Mouse (Mus musculus): Measurements from ENCODE around the gene 4931428F04Rik.

4931428F04Rik gene

DNA sequence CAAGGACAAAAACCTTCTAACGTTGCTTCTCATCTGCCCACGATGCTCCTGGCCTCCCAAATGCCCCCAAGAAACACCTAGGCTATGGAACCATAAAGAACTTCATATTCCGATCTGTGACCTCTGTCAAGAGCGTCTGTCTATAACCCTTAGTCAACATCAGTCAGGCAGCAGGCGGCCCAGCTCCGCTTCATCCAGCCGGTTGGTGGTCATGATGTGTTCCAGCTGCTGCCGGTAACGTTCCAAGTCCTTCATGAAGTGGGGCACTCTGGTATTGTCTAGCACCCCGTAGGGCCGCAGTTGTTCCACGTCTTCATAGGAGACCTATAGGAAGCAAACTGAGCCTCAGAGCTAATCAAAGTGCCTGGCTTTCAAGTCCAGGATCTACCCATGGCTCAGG is 7.8 kb downstream of the 4931428F04Rik start:
- TF ChIP-seq GATA4 (IDR thresholded peaks at IDR 0.05; ENCODE audit: insufficient replicate concordance, low read length): no peak

GRCm38 (mm10) chr8:105280567-105280966 is 9.1 kb downstream of the 4931428F04Rik start:
- TF ChIP-seq GATA4 (IDR thresholded peaks at IDR 0.05; ENCODE audit: insufficient replicate concordance, low read length): no peak

DNA sequence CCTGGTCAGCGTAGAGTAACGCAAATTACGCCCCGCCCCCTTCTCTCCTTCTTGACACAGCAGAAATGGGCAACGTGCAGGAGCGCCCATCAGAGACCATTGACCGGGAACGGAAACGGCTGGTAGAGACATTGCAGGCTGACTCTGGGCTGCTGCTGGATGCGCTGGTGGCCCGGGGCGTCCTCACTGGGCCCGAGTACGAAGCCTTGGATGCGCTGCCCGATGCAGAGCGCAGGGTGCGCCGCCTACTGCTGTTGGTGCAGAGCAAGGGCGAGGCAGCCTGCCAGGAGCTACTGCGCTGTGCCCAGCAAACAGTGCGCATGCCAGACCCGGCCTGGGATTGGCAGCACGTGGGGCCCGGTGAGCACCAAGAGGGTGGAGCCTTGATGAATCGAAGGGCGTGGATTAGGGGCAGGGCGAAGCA is 10.7 kb downstream of the 4931428F04Rik start:
- no peak for TF ChIP-seq GATA4 (IDR thresholded peaks at IDR 0.05; ENCODE audit: insufficient replicate concordance, low read length)

DNA sequence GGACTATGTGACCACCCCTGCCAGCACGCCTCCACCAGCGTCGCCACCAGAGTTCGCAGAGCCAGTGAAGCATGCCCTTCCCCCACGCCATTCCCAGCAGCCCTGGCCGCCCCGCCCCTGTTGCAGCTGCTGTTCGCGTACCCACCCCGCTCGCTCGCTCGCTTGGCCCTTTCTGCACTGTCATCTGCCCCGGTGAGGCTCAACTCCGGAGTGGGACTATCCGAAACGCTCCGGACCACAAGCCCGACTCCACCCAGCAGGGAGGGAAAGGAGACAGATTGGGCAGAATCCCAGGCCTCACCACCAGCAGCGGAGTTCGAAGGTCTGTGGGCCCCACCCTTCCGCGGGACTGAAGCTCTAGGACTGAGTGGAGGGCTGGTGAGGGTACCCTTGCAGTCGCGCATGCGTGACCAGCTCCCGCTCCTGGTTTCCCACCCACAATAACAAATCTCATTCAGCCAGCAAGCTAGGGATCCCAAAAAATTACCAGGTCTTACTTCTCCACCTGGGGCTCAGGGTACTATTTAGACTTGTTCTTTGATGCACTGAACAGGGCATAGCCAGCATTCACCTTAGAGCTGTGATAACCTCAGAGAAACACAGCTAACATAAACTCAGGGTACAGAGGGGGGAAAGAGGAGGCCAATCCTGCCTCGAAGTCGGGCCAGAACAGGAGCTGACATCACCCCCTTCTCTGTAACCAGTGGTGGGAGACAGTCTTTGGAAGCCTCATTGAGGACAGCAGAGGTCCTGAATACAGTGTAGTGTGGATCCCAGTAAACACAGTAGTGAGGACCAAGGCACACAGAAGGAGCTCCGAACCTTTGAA is 13.2 kb downstream of the 4931428F04Rik start:
- TF ChIP-seq GATA4 (IDR thresholded peaks at IDR 0.05; ENCODE audit: insufficient replicate concordance, low read length): no peak

- no peak for TF ChIP-seq GATA4 (IDR thresholded peaks at IDR 0.05; ENCODE audit: insufficient replicate concordance, low read length)
These were observed 13.8 kb downstream of the 4931428F04Rik start, which contains the start of gene Nol3 for GRCm38 (mm10) chr8:105275840-105276239. Gene Nol3, plus strand, starts transcription at chr8:105276140.

DNA sequence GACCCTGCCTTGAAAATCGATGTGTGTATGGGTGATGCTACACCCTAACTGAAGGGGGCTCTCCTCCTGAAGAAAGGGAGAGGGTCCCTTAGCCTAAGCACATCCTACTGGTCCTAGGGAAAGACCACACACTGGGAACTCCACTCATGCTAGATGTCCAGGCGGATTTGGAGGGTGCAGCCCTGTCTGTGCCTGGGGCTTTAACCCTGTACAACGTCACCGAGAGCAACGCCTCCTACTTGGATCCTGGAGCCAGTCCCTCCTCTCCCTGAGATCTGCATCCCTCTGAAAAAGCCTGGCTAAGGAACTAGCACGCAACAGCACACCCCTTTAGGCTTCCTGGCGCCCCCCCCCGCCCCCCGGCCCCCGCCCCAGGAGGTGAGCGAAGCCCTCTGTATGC is 14.3 kb downstream of the 4931428F04Rik start:
- TF ChIP-seq GATA4 (IDR thresholded peaks at IDR 0.05; ENCODE audit: insufficient replicate concordance, low read length): no peak

- no peak for TF ChIP-seq GATA4 (IDR thresholded peaks at IDR 0.05; ENCODE audit: insufficient replicate concordance, low read length)
These were observed 18.8 kb downstream of the 4931428F04Rik start for GRCm38 (mm10) chr8:105270916-105271186.

DNA sequence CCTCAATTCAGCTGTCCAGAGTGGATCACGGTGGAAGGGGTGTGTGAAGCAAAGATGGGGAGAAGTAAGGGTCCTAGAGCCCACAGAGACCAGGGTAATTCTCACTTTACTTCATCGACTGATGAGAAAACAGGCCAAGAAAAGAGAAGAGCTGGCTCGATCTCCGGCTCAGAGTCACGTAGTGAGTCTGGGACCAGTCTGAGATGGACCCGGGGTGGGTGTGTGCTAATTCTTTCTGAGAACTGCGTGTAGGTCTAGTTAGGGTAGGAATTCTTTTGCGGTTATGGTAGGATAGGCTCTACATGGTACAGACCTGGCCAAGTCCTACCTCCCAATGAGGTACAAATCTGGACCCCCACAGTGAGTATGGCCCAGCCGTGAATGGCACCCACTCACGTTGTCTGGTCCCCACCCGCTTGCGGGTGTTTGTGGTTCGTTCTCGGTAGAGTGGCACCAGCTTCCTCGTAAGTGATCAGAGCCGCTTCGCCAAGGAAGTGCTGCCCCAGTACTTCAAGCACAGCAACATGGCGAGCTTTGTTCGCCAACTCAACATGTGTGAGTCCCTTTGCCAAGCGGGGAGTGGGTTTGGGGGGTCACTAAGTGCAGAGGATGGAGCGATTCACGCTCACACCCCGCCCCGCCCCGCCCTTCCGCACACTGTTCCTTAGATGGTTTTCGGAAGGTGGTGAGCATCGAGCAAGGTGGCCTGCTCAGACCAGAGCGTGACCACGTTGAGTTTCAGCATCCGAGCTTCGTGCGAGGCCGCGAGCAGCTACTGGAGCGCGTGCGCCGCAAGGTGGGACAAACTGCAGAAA is 19.4 kb downstream of the 4931428F04Rik start:
- TF ChIP-seq GATA4 (IDR thresholded peaks at IDR 0.05; ENCODE audit: insufficient replicate concordance, low read length): no peak

- TF ChIP-seq GATA4 (IDR thresholded peaks at IDR 0.05; ENCODE audit: insufficient replicate concordance, low read length): no peak
These were observed 20.2 kb downstream of the 4931428F04Rik start, which contains the start of gene Hsf4 for GRCm38 (mm10) chr8:105269461-105269947. Gene Hsf4, plus strand, starts transcription at chr8:105269801.

DNA sequence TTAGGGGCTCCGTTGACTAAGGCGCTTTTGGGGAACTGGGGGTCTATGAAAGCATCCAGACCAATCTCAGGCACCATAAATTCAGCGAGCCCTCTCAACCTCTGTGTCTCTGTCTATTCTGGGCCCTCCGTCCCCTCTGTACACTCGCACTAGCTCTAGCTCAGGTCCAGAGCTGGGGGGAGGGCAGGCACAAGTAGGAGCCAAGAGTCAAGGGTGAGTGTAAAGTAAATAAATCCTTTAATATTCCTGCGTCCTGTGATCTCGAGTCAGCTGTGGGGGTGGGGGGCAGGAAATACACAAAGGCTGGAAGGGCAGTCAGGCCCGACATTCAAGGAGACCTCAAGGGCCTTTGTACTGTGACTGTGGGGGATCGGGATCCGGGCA is 20.6 kb downstream of the 4931428F04Rik start:
- TF ChIP-seq GATA4 (IDR thresholded peaks at IDR 0.05; ENCODE audit: insufficient replicate concordance, low read length): no peak

DNA sequence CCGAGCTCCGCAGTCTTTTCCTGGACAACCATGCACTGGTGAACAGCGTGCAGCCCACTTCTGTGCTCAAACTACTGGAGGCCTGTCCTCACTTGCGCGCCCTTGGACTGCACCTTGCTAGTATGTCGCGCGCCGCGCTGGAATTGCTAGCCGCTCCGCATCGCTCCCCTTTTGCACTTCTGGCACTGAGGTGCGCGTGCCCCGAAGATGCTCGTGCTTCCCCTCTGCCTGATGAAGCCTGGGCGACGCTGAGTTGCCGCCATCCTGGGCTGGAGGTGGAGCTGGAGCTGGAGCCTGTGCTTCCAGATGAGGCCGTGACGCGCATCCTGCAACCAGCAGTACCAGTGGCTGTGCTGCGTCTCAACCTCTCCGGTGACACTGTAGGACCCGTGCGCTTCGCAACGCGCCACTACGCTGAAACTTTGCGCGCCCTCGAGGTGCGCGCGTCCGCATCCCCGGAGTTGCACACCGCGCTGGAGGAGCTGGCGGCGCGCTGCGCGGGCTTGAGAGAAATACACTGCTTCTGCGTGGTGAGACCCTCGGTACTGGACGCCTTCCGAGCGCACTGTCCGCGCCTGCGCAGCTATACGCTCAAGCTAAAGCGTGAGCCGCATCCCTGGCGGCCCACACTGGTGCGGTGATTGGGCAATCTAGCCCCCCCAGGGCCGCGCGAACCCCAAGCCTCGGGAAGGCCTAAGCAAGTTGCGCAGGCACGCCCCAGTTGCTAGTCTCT is 21.2 kb downstream of the 4931428F04Rik start:
- no peak for TF ChIP-seq GATA4 (IDR thresholded peaks at IDR 0.05; ENCODE audit: insufficient replicate concordance, low read length)

DNA sequence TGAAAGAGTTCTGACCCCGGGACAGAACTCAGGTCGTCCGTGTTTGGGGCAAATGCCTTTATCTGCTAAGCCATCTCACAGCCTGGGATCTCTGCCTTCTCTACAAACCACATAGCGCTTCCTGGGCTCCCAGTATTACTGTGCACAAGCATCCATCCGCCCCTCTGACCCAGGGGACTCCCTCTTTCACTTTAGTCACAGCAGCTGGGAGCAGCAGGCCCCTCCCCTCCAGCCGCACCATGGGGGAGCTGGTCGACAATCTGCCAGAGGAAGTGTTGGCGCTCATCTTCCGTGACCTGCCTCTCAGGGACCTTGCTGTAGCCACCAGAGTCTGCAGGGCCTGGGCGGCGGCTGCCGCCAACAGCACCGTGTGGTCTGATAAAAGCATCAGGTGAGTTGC is 22.9 kb downstream of the 4931428F04Rik start:
- TF ChIP-seq GATA4 (IDR thresholded peaks at IDR 0.05; ENCODE audit: insufficient replicate concordance, low read length): no peak

GRCm38 (mm10) chr8:105265128-105265527 is 24.5 kb downstream of the 4931428F04Rik start:
- no peak for TF ChIP-seq GATA4 (IDR thresholded peaks at IDR 0.05; ENCODE audit: insufficient replicate concordance, low read length)

GRCm38 (mm10) chr8:105264024-105264982 is 25.4 kb downstream of the 4931428F04Rik start, which contains the start of the genes Tradd and Fbxl8:
Gene Tradd, minus strand, starts transcription at chr8:105264609.
Gene Fbxl8, plus strand, starts transcription at chr8:105264648.
- TF ChIP-seq GATA4 (IDR thresholded peaks at IDR 0.05; ENCODE audit: insufficient replicate concordance, low read length): no peak

Data from liver, adult (tissue).